Mouse (Mus musculus) neural tube, embryonic 10.5 days (tissue): ENCODE measurements around the gene Tulp3.
"Not testable (repeated sequence)": the region's sequence is repeated elsewhere in the genome, so short reads cannot be mapped to it uniquely, and the experiment has no call there.

ENCODE experiments used
- DNase-seq: peaks from one replicate; pipeline ENCODE4 v3.0.0-alpha.2; 2017; ENCODE audit warnings: low spot score; ENCODE audit errors: extremely low spot score

Tulp3 gene

GRCm38 (mm10) chr6:128355726-128356416, at the start of gene Tulp3:
Gene Tulp3, minus strand, starts transcription at chr6:128355851.
- peak; percentile 100 for DNase-seq

GRCm38 (mm10) chr6:128404708-128405107, 49.1 kb upstream of the Tulp3 start:
- no peak for DNase-seq

GRCm38 (mm10) chr6:128399421-128400185, 44.0 kb upstream of the Tulp3 start:
- DNase-seq = peak; percentile 19

DNA sequence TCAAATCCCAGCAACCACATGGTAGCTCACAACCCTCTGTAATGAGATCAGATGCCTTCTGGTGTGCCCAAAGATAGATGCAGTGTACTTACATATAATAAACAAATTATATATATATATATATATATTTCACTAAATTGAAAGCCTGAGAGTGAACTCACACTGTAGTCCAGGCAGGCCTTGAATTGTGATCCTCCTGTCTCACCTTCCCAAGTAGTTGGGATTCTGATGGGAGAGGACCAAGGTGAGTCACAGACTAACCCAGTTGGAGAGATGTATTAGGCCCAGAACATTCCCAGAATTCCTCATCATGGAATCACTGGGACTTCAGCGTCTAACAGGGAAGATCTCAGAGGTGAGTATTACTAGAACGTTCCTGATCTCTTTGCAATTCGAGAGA, 43.3 kb upstream of the Tulp3 start, which contains the start of gene Nrip2:
Gene Nrip2 (plus strand): TSS at position 301 of the 400 bp plus-strand sequence.
- DNase-seq = no peak

DNA sequence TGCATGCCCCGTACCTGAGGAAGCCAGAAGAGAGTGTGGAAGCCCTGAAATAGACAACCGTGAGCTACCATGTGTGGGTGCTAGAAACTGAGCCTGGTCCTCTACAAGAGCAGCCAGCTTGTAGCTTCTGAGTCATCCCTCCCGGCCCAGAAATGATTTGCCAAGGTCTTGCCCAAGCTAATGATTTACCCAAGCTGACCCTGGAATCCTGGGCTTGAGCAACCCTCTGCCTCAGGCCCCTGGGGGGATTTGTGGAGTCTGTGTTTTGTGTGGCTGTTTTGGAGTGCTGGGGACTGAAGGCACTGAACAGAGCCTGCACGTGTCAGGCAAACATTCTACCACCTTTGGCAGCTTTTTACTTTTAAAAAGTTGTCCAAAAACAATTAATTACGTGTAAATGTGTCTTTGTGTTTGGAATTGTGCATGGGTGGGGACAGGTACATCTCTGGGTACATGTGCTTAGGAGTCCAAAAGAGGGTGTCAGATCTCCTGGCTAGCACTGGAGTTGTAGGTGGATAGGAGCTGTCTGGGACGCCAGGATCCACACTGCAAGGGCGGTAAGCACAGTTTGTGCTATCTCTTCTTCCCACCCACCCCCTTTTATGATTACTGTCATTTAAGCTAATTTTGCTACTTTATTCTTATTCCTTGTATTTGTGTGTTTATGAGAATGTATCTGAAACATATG, 42.1 kb upstream of the Tulp3 start:
- no peak for DNase-seq

DNA sequence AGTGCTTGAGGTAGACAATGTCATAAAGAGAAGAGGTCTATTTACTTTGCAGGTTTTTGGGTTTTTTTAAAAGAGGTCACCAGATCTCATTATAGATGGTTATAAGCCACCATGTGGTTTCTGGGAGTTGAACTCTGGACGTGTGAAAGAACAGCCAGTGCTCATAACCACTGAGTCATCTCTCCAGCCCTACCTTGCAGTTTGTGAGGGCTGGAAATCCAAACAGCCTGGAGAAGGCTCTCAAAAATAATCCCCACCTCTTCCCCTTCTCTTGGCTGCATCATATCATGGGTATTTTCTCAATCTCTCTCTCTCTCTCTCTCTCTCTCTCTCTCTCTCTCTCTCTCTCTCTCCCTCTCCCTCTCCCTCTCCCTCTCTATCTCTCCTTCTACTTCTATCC, 35.0 kb upstream of the Tulp3 start:
- DNase-seq = no peak

GRCm38 (mm10) chr6:128389185-128389584, 33.5 kb upstream of the Tulp3 start:
- DNase-seq = no peak

GRCm38 (mm10) chr6:128385026-128385425, 29.4 kb upstream of the Tulp3 start:
- no peak for DNase-seq

GRCm38 (mm10) chr6:128383752-128384151, 28.1 kb upstream of the Tulp3 start:
- DNase-seq = no peak

DNA sequence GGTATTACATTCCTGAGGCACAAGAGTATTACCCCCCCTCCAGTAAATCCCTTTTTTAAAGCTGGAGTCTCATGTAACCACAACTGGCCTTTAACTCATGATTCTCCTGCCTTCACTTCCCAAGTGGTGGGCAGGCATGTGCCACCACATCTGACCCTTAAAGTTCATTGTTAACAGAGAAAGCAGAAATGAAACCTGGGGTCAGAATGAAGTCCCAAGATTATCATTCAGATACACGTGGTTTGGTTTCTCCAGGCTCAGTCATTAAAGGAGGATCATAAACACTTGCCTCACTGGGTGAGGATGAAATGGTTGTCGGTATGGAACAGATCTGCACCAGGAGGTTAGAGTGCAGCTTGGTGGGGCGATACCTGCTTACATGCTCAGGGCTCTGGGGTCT, 25.6 kb upstream of the Tulp3 start:
- no peak for DNase-seq

- DNase-seq = not testable (repeated sequence)
Measured at GRCm38 (mm10) chr6:128380594-128381167, 25.0 kb upstream of the Tulp3 start.

GRCm38 (mm10) chr6:128379636-128380035, 24.0 kb upstream of the Tulp3 start:
- DNase-seq = no peak

DNA sequence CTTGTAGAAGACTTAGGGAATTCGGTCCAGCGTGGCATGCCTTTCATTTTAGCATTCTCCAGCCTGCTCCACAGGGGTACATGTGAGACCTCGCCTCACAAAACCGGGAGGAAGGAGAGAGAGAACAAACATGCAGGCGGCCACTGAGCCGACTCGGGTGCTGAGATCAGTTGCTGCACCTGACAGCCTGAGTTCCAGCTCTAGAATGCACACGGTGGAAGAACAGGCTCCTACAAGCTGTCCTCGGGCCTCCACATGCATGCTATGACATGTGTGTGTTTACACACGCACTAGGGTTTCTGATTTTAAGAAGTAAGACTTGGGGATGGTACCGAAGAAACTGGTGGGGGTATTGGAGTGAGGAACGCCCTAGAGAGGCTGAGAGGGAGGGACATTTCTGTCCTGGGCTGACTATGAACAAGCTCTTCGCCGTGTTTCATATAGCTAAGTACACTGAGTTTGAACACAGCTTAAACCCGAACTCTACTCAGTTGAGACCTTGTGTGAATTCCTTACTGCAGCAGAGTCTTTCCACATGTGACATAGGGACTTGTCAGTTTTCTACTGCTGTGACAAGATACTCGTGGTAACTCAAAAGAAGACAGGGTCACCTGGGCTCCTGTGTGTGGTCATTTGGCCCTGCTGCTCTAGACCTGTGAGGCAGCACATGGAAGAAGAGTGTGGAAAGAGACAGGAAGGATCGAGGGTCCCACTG, 20.9 kb upstream of the Tulp3 start:
- no peak for DNase-seq

GRCm38 (mm10) chr6:128375192-128375591, 19.5 kb upstream of the Tulp3 start, which contains the start of the genes Tex52 and Gm44596:
Gene Tex52, plus strand, starts transcription at chr6:128375456.
Gene Gm44596, plus strand, starts transcription at chr6:128375503.
- DNase-seq = no peak

DNA sequence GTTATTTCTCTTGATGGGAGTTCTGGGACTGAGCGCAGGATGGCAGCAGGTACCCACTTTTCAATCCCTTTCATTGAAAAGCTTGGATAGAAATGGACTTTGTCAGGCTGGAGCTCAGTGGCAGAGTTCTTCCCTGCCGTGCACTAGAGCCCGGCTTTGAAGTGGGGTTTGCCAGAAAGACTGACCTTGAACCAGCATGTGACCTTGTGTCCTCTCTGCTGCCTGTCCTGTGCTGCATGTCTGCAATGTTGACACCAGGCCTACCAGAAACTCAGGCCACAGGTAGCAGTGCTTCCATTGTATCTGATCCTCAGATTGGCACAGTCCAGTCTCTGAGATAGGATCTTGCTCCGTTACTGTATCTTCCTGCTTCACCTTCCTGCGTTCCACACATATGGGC, 14.4 kb upstream of the Tulp3 start:
- no peak for DNase-seq

DNA sequence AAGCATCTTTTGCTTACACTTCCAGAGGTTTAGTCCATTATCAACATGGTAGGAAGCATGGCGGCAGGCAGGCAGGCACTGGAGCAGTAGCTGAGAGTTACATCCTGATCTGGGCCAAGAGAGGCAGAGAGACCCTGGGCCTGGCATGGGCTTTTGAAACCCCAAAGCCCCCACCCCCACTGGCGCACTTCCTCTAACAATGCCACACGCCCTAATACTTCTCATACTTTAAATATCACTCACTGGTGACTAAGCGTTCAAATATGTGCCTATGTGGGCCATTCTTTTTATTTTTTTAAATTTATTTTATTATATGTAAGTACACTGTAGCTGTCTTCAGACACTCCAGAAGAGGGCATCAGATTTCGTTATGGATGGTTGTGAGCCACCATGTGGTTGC, 10.8 kb upstream of the Tulp3 start:
- DNase-seq = no peak

DNA sequence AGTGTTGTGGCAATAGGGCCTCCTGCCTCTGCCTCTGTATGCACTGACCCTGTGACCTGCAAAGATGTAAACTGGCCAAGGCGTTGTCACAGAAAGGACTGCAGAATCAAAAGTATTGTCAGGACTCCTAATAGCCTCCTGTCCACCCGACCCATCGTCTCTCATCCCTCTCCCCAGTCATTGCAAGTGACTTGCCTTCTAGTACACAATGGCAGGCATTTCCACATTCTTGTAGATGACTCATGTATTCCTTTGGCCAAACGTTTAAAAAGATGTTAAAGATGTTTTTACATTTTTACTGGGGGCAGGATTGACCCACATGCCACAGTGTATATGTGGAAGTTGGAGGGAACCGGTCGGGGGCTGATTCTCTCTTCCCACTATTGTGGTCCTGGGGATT, 9.1 kb upstream of the Tulp3 start:
- DNase-seq = no peak

- DNase-seq = peak; percentile 83
Measured at GRCm38 (mm10) chr6:128363007-128363825, 7.6 kb upstream of the Tulp3 start.

- DNase-seq = peak; percentile 92
Measured at GRCm38 (mm10) chr6:128362381-128363006, 6.8 kb upstream of the Tulp3 start, which contains the start of the genes Rhno1 and Foxm1. Gene Rhno1, minus strand, starts transcription at chr6:128362911. Gene Foxm1, plus strand, starts transcription at chr6:128362967.

DNA sequence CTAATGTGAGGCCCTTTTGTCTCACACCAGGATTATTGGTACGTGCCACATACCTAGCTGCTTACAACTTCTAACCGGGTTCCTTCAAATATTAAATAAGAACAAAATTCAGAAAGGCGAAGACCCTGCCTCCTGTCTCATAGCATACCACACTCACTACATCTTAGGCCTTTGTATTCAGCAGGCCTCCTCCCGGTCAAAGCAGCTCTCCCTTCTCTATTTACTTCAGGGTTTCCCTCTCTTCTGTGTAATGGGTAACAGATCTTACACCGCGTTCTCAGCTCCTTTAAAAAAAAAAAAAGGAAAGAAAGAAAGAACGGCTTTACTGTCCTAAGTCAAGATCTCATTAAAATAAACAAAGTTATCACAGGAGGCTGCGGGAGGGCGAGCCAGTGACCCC, 6.2 kb upstream of the Tulp3 start:
- DNase-seq = no peak
